Mouse (Mus musculus) heart, adult 2 months (tissue): Measurements from ENCODE around the gene Idh3b.

ENCODE experiments used
- EP300 ChIP-seq: fragments of 200-500 bp; IDR thresholded peaks from 2 replicates; pipeline ENCODE4 v1.6.1; 2011; ENCODE audit warnings: low read depth, low read length, control low read depth; ENCODE audit not compliant: insufficient read depth
- POLR2A ChIP-seq: fragments of 200-500 bp; IDR thresholded peaks from 2 replicates; pipeline ENCODE4 v1.6.1; 2011; ENCODE audit warnings: mild to moderate bottlenecking, low read depth, low read length, control low read depth; ENCODE audit not compliant: insufficient read depth

- TF ChIP-seq EP300: no peak
- no peak for TF ChIP-seq POLR2A
Observed at GRCm38 (mm10) chr2:130261914-130262313, 22.4 kb downstream of the Idh3b start.
